Mouse (Mus musculus): ENCODE results near the gene Gm10378. TPM values are rescaled to one million over a fixed set of nuclear protein-coding genes. Genes with fewer than 3 reads are reported as not detected.
"Not testable (repeated sequence)": the region's sequence is repeated elsewhere in the genome, so short reads cannot be mapped to it uniquely, and the experiment has no call there.

The Gm10378 gene
- not detected in 2 replicates for polyA plus RNA-seq (2015; fragmentation: Nextera tagmentation; extraction: Ambion mirVana)

GRCm38 (mm10) chr14:42655638-42656037, at the start of gene Gm10378:
Gm10378 (plus strand) TSS chr14:42655938.
- not testable (repeated sequence) for H3K9ac ChIP-seq; ATAC-seq (replicated peaks; ENCODE audit: insufficient number of reproducible peaks, insufficient read depth, low FRiP score, low read depth); H3K4me1 ChIP-seq (replicated peaks); H3K36me3 ChIP-seq; H3K4me2 ChIP-seq; H3K27ac ChIP-seq; H3K27me3 ChIP-seq; H3K9me3 ChIP-seq (replicated peaks); H3K4me3 ChIP-seq
- WGBS, result no CpG with 5 or more reads among the region's 1 CpGs

- not testable (repeated sequence) for ATAC-seq (replicated peaks; ENCODE audit: insufficient number of reproducible peaks, insufficient read depth, low FRiP score, low read depth); H3K9me3 ChIP-seq (replicated peaks); H3K4me2 ChIP-seq; H3K27me3 ChIP-seq; H3K27ac ChIP-seq; H3K4me1 ChIP-seq (replicated peaks); H3K36me3 ChIP-seq; H3K9ac ChIP-seq; H3K4me3 ChIP-seq
- WGBS, result 86% methylated on average over 1 of the region's 2 CpGs
These were observed 13.9 kb upstream of the Gm10378 start, which contains the start of gene Gm3633 for GRCm38 (mm10) chr14:42641817-42642216. Gm3633 (minus strand) TSS chr14:42641917.

Small RNA genes lying within 50 kb of the gene (microRNA-seq; reads per million reads assigned to microRNA genes)
- gene Gm23620 (not detected), gene Gm25228 (not detected)

Other genes starting within 250 kb of the Gm10378 start
- gene Gm8005, start 216.3 kb upstream of the Gm10378 start, polyA plus RNA-seq (2015; fragmentation: Nextera tagmentation; extraction: Ambion mirVana), result not detected in 2 replicates
- not detected in 2 replicates for gene Gm8011, start 192.1 kb upstream of the Gm10378 start, polyA plus RNA-seq (2015; fragmentation: Nextera tagmentation; extraction: Ambion mirVana)
- not detected in 2 replicates for gene Gm8020, start 153.6 kb upstream of the Gm10378 start, polyA plus RNA-seq (2015; fragmentation: Nextera tagmentation; extraction: Ambion mirVana)
- gene Gm8024, start 131.7 kb upstream of the Gm10378 start, polyA plus RNA-seq (2015; fragmentation: Nextera tagmentation; extraction: Ambion mirVana), result not detected in 2 replicates
- not detected in 2 replicates for gene Gm17124, start 56.1 kb upstream of the Gm10378 start, polyA plus RNA-seq (2015; fragmentation: Nextera tagmentation; extraction: Ambion mirVana)
- not detected in 2 replicates for gene Gm3633, start 14.0 kb upstream of the Gm10378 start, polyA plus RNA-seq (2015; fragmentation: Nextera tagmentation; extraction: Ambion mirVana)
- gene Gm3015, start 112.9 kb downstream of the Gm10378 start, polyA plus RNA-seq (2015; fragmentation: Nextera tagmentation; extraction: Ambion mirVana), result not detected in 2 replicates
- gene Gm10377, start 142.0 kb downstream of the Gm10378 start, polyA plus RNA-seq (2015; fragmentation: Nextera tagmentation; extraction: Ambion mirVana), result not detected in 2 replicates
- gene Gm21977, start 197.5 kb downstream of the Gm10378 start, polyA plus RNA-seq (2015; fragmentation: Nextera tagmentation; extraction: Ambion mirVana), result not detected in 2 replicates

Measured in heart, embryonic 15.5 days (tissue).